Mouse (Mus musculus): ENCODE measurements around the gene Oxct1. TPM values are rescaled to one million over a fixed set of nuclear protein-coding genes. Genes with fewer than 3 reads are reported as not detected.

Gene Oxct1
- polyA plus RNA-seq, 1 experiment: 40.4 TPM

- TF ChIP-seq TCF3 (IDR thresholded peaks at IDR 0.05; ENCODE audit: insufficient read length, low read depth): no peak
- TF ChIP-seq POLR2AphosphoS2 (IDR thresholded peaks at IDR 0.05; ENCODE audit: insufficient read length, low read depth): no peak
- no peak for TF ChIP-seq TCF12 (IDR thresholded peaks at IDR 0.05; ENCODE audit: insufficient read depth, poor library complexity, severe bottlenecking)
- no peak for TF ChIP-seq POLR2A (IDR thresholded peaks at IDR 0.05; ENCODE audit: insufficient read length, low read depth)
- H3K4me2 ChIP-seq (ENCODE audit: low read depth): no peak overlapping the region
- no peak overlapping the region for H3K4me3 ChIP-seq
- H3K36me3 ChIP-seq (ENCODE audit: control insufficient read depth, insufficient read depth): no peaks in the 10 kb centered on the region
- no peak overlapping the region for H3ac ChIP-seq (ENCODE audit: control insufficient read depth, insufficient read length)
- H3K27me3 ChIP-seq (ENCODE audit: control insufficient read depth, insufficient read depth, insufficient read length): no peaks in the 10 kb centered on the region
- H3K79me2 ChIP-seq (ENCODE audit: control insufficient read depth, insufficient read depth): no peaks in the 10 kb centered on the region
Measured at GRCm38 (mm10) chr15:4079425-4080189, 53.4 kb downstream of the Oxct1 start.

GRCm38 (mm10) chr15:4085600-4086384, 59.6 kb downstream of the Oxct1 start:
- H3K4me3 ChIP-seq: no peak overlapping the region
- no peak overlapping the region for H3ac ChIP-seq (ENCODE audit: control insufficient read depth, insufficient read length)
- H3K79me2 ChIP-seq (ENCODE audit: control insufficient read depth, insufficient read depth): no peaks in the 10 kb centered on the region
- no peaks in the 10 kb centered on the region for H3K27me3 ChIP-seq (ENCODE audit: control insufficient read depth, insufficient read depth, insufficient read length)
- H3K4me2 ChIP-seq (ENCODE audit: low read depth): no peak overlapping the region
- TF ChIP-seq REST (IDR thresholded peaks at IDR 0.05; ENCODE audit: insufficient read depth, insufficient read length) (no peak), USF1 (IDR thresholded peaks at IDR 0.05; ENCODE audit: low read depth) (no peak), TCF3 (IDR thresholded peaks at IDR 0.05; ENCODE audit: insufficient read length, low read depth) (no peak), POLR2AphosphoS2 (IDR thresholded peaks at IDR 0.05; ENCODE audit: insufficient read length, low read depth) (no peak), MYOD1 (IDR thresholded peaks at IDR 0.05; ENCODE audit: control insufficient read depth in 1 of 3, insufficient read length in 2 of 3, low read depth in 2 of 3) (no peak), CEBPB (IDR thresholded peaks at IDR 0.05; ENCODE audit: insufficient read depth, poor library complexity, severe bottlenecking) (no peak), E2F4 (IDR thresholded peaks at IDR 0.05; ENCODE audit: insufficient read depth) (no peak), POLR2A (IDR thresholded peaks at IDR 0.05; ENCODE audit: insufficient read length, low read depth) (no peak), TCF12 (IDR thresholded peaks at IDR 0.05; ENCODE audit: insufficient read depth, poor library complexity, severe bottlenecking) (no peak), MAX (IDR thresholded peaks at IDR 0.05; ENCODE audit: low read depth) (no peak), SRF (IDR thresholded peaks at IDR 0.05; ENCODE audit: control insufficient read depth, insufficient read length, low read depth) (no peak)
- H3K36me3 ChIP-seq (ENCODE audit: control insufficient read depth, insufficient read depth): no peaks in the 10 kb centered on the region

GRCm38 (mm10) chr15:4087446-4087845, 61.3 kb downstream of the Oxct1 start:
- no peaks in the 10 kb centered on the region for H3K79me2 ChIP-seq (ENCODE audit: control insufficient read depth, insufficient read depth)
- H3K4me3 ChIP-seq: no peak overlapping the region
- H3K36me3 ChIP-seq (ENCODE audit: control insufficient read depth, insufficient read depth): peaks cover 12% of the 10 kb centered on the region
- no peak overlapping the region for H3K4me2 ChIP-seq (ENCODE audit: low read depth)
- H3K27me3 ChIP-seq (ENCODE audit: control insufficient read depth, insufficient read depth, insufficient read length): no peaks in the 10 kb centered on the region
- TF ChIP-seq E2F4 (IDR thresholded peaks at IDR 0.05; ENCODE audit: insufficient read depth) (no peak), POLR2AphosphoS2 (IDR thresholded peaks at IDR 0.05; ENCODE audit: insufficient read length, low read depth) (no peak), MAX (IDR thresholded peaks at IDR 0.05; ENCODE audit: low read depth) (no peak), TCF12 (IDR thresholded peaks at IDR 0.05; ENCODE audit: insufficient read depth, poor library complexity, severe bottlenecking) (no peak), CEBPB (IDR thresholded peaks at IDR 0.05; ENCODE audit: insufficient read depth, poor library complexity, severe bottlenecking) (no peak), USF1 (IDR thresholded peaks at IDR 0.05; ENCODE audit: low read depth) (no peak), MYOG (IDR thresholded peaks at IDR 0.05; ENCODE audit: control insufficient read depth in 1 of 3, insufficient read depth in 1 of 3, insufficient read length in 2 of 3, low read depth in 2 of 3) (no peak), SRF (IDR thresholded peaks at IDR 0.05; ENCODE audit: control insufficient read depth, insufficient read length, low read depth) (no peak), POLR2A (IDR thresholded peaks at IDR 0.05; ENCODE audit: insufficient read length, low read depth) (no peak), MYOD1 (IDR thresholded peaks at IDR 0.05; ENCODE audit: control insufficient read depth in 1 of 3, insufficient read length in 2 of 3, low read depth in 2 of 3) (no peak), TCF3 (IDR thresholded peaks at IDR 0.05; ENCODE audit: insufficient read length, low read depth) (no peak), REST (IDR thresholded peaks at IDR 0.05; ENCODE audit: insufficient read depth, insufficient read length) (no peak)
- H3ac ChIP-seq (ENCODE audit: control insufficient read depth, insufficient read length): no peak overlapping the region

GRCm38 (mm10) chr15:4087914-4088313, 61.7 kb downstream of the Oxct1 start:
- Histone ChIP-seq H3ac (ENCODE audit: control insufficient read depth, insufficient read length) (no peak overlapping the region), H3K27me3 (ENCODE audit: control insufficient read depth, insufficient read depth, insufficient read length) (no peaks in the 10 kb centered on the region), H3K36me3 (ENCODE audit: control insufficient read depth, insufficient read depth) (peaks cover 12% of the 10 kb centered on the region), H3K79me2 (ENCODE audit: control insufficient read depth, insufficient read depth) (no peaks in the 10 kb centered on the region), H3K4me2 (ENCODE audit: low read depth) (no peak overlapping the region), H3K4me3 (no peak overlapping the region)
- TF ChIP-seq TCF3 (IDR thresholded peaks at IDR 0.05; ENCODE audit: insufficient read length, low read depth) (no peak), MYOD1 (IDR thresholded peaks at IDR 0.05; ENCODE audit: control insufficient read depth in 1 of 3, insufficient read length in 2 of 3, low read depth in 2 of 3) (peak in 1 of 3 experiments; percentile 8), MAX (IDR thresholded peaks at IDR 0.05; ENCODE audit: low read depth) (no peak), POLR2A (IDR thresholded peaks at IDR 0.05; ENCODE audit: insufficient read length, low read depth) (no peak), SRF (IDR thresholded peaks at IDR 0.05; ENCODE audit: control insufficient read depth, insufficient read length, low read depth) (no peak), E2F4 (IDR thresholded peaks at IDR 0.05; ENCODE audit: insufficient read depth) (no peak), TCF12 (IDR thresholded peaks at IDR 0.05; ENCODE audit: insufficient read depth, poor library complexity, severe bottlenecking) (no peak), USF1 (IDR thresholded peaks at IDR 0.05; ENCODE audit: low read depth) (no peak), REST (IDR thresholded peaks at IDR 0.05; ENCODE audit: insufficient read depth, insufficient read length) (no peak), MYOG (IDR thresholded peaks at IDR 0.05; ENCODE audit: control insufficient read depth in 1 of 3, insufficient read depth in 1 of 3, insufficient read length in 2 of 3, low read depth in 2 of 3) (peak in 2 of 3 experiments; percentile 18 to 29), CEBPB (IDR thresholded peaks at IDR 0.05; ENCODE audit: insufficient read depth, poor library complexity, severe bottlenecking) (no peak), POLR2AphosphoS2 (IDR thresholded peaks at IDR 0.05; ENCODE audit: insufficient read length, low read depth) (no peak)
